Mouse (Mus musculus) liver, adult 2 months (tissue): ENCODE data around the gene Stat3.

ENCODE experiments used
- CTCF ChIP-seq: fragments of 200-500 bp; IDR thresholded peaks from 2 replicates; pipeline ENCODE4 v1.5.1; 2011; ENCODE audit warnings: low read depth, low read length, control low read depth
- POLR2A ChIP-seq: fragments of 200-500 bp; IDR thresholded peaks from 2 replicates; pipeline ENCODE4 v1.6.1; 2011; ENCODE audit warnings: low read length, control low read depth; ENCODE audit not compliant: insufficient read depth; ENCODE audit errors: extremely low read depth

GRCm38 (mm10) chr11:100875761-100876160, 63.6 kb downstream of the Stat3 start:
- no peak for TF ChIP-seq CTCF
- no peak for TF ChIP-seq POLR2A
